Mouse (Mus musculus) cortical plate, adult 2 months (tissue): ENCODE results near the gene Tinagl1.

Experiments
- CTCF ChIP-seq: fragments of 200-500 bp; IDR thresholded peaks from 2 replicates; pipeline ENCODE4 v1.5.1; 2011; ENCODE audit warnings: mild to moderate bottlenecking, control low read depth, low read length; ENCODE audit not compliant: insufficient read depth; ENCODE audit errors: extremely low read depth
- POLR2A ChIP-seq: fragments of 200-500 bp; IDR thresholded peaks from 2 replicates; pipeline ENCODE4 v1.6.1; 2011; ENCODE audit warnings: mild to moderate bottlenecking, low read length, control low read depth; ENCODE audit not compliant: insufficient read depth; ENCODE audit errors: extremely low read depth

GRCm38 (mm10) chr4:130163391-130163861 is 11.5 kb downstream of the Tinagl1 start:
- TF ChIP-seq CTCF (no peak), POLR2A (no peak)
